Mouse (Mus musculus): Measurements from ENCODE around the gene Fam219a. TPM values are rescaled to one million over a fixed set of nuclear protein-coding genes. Genes with fewer than 3 reads are reported as not detected.
A peak's percentile ranks its signal among the peaks of the same experiment; 100 is the strongest.

The Fam219a gene
- polyA plus RNA-seq, 1 experiment = 1.7 TPM

GRCm38 (mm10) chr4:41609681-41610593 is 40.6 kb upstream of the Fam219a start:
- H3K27me3 ChIP-seq (ENCODE audit: control insufficient read depth, insufficient read depth, insufficient read length) = peaks cover 4% of the 10 kb centered on the region
- TF ChIP-seq MAX (IDR thresholded peaks at IDR 0.05) (no peak), FOSL1 (IDR thresholded peaks at IDR 0.05; ENCODE audit: insufficient read depth, low read length, poor library complexity, severe bottlenecking) (no peak), CEBPB (IDR thresholded peaks at IDR 0.05; ENCODE audit: low read depth) (no peak), MYOD1 (IDR thresholded peaks at IDR 0.05; ENCODE audit: control insufficient read depth, insufficient read length, low read depth) (no peak), CTCF (IDR thresholded peaks at IDR 0.05; ENCODE audit: control insufficient read depth, insufficient read depth, insufficient read length) (no peak), USF1 (IDR thresholded peaks at IDR 0.05; ENCODE audit: low read depth) (no peak), MYOG (IDR thresholded peaks at IDR 0.05; ENCODE audit: control insufficient read depth, extremely low read depth, insufficient read length) (no peak)
- H3K4me3 ChIP-seq (ENCODE audit: insufficient read depth, poor library complexity, severe bottlenecking) = no peak overlapping the region
- H3K79me3 ChIP-seq (ENCODE audit: low read depth) = no peaks in the 10 kb centered on the region
- H3ac ChIP-seq (ENCODE audit: control insufficient read depth, insufficient read length, low read depth) = no peak overlapping the region
- H3K79me2 ChIP-seq (ENCODE audit: control insufficient read depth, insufficient read depth) = no peaks in the 10 kb centered on the region
- no peaks in the 10 kb centered on the region for H3K36me3 ChIP-seq (ENCODE audit: control insufficient read depth, insufficient read depth)

GRCm38 (mm10) chr4:41606784-41607183 is 37.4 kb upstream of the Fam219a start:
- TF ChIP-seq MAX (IDR thresholded peaks at IDR 0.05) (no peak), CEBPB (IDR thresholded peaks at IDR 0.05; ENCODE audit: low read depth) (no peak)
- H3K79me2 ChIP-seq (ENCODE audit: control insufficient read depth, insufficient read depth) = no peaks in the 10 kb centered on the region
- H3ac ChIP-seq (ENCODE audit: control insufficient read depth, insufficient read length, low read depth) = no peak overlapping the region
- H3K36me3 ChIP-seq (ENCODE audit: control insufficient read depth, insufficient read depth) = no peaks in the 10 kb centered on the region
- H3K79me3 ChIP-seq (ENCODE audit: low read depth) = no peaks in the 10 kb centered on the region
- no peak overlapping the region for H3K4me3 ChIP-seq (ENCODE audit: insufficient read depth, poor library complexity, severe bottlenecking)
- H3K27me3 ChIP-seq (ENCODE audit: control insufficient read depth, insufficient read depth, insufficient read length) = peaks cover 27% of the 10 kb centered on the region

- Histone ChIP-seq H3K4me3 (ENCODE audit: insufficient read depth, poor library complexity, severe bottlenecking) (no peak overlapping the region), H3ac (ENCODE audit: control insufficient read depth, insufficient read length, low read depth) (no peak overlapping the region), H3K36me3 (ENCODE audit: control insufficient read depth, insufficient read depth) (no peaks in the 10 kb centered on the region), H3K27me3 (ENCODE audit: control insufficient read depth, insufficient read depth, insufficient read length) (peaks cover 31% of the 10 kb centered on the region), H3K79me2 (ENCODE audit: control insufficient read depth, insufficient read depth) (no peaks in the 10 kb centered on the region), H3K79me3 (ENCODE audit: low read depth) (no peaks in the 10 kb centered on the region)
- TF ChIP-seq MYOG (IDR thresholded peaks at IDR 0.05; ENCODE audit: control insufficient read depth, extremely low read depth, insufficient read length) (no peak), CTCF (IDR thresholded peaks at IDR 0.05; ENCODE audit: control insufficient read depth, insufficient read depth, insufficient read length) (peak; percentile 5)
These were observed 35.4 kb upstream of the Fam219a start for GRCm38 (mm10) chr4:41604476-41605396.

- Histone ChIP-seq H3K79me3 (ENCODE audit: low read depth) (no peaks in the 10 kb centered on the region), H3K27me3 (ENCODE audit: control insufficient read depth, insufficient read depth, insufficient read length) (peaks cover 39% of the 10 kb centered on the region), H3K4me3 (ENCODE audit: insufficient read depth, poor library complexity, severe bottlenecking) (no peak overlapping the region), H3K36me3 (ENCODE audit: control insufficient read depth, insufficient read depth) (no peaks in the 10 kb centered on the region), H3ac (ENCODE audit: control insufficient read depth, insufficient read length, low read depth) (no peak overlapping the region), H3K79me2 (ENCODE audit: control insufficient read depth, insufficient read depth) (no peaks in the 10 kb centered on the region)
- TF ChIP-seq MYOD1 (IDR thresholded peaks at IDR 0.05; ENCODE audit: control insufficient read depth, insufficient read length, low read depth) = no peak
These were observed 33.5 kb upstream of the Fam219a start for GRCm38 (mm10) chr4:41602818-41603217.

GRCm38 (mm10) chr4:41583353-41583752 is 14.0 kb upstream of the Fam219a start:
- no peak overlapping the region for H3ac ChIP-seq (ENCODE audit: control insufficient read depth, insufficient read length, low read depth)
- H3K27me3 ChIP-seq (ENCODE audit: control insufficient read depth, insufficient read depth, insufficient read length) = peaks cover 19% of the 10 kb centered on the region
- H3K79me3 ChIP-seq (ENCODE audit: low read depth) = no peaks in the 10 kb centered on the region
- TF ChIP-seq FOSL1 (IDR thresholded peaks at IDR 0.05; ENCODE audit: insufficient read depth, low read length, poor library complexity, severe bottlenecking) (no peak), MYOG (IDR thresholded peaks at IDR 0.05; ENCODE audit: control insufficient read depth, extremely low read depth, insufficient read length) (no peak), CTCF (IDR thresholded peaks at IDR 0.05; ENCODE audit: control insufficient read depth, insufficient read depth, insufficient read length) (no peak), MAX (IDR thresholded peaks at IDR 0.05) (no peak), USF1 (IDR thresholded peaks at IDR 0.05; ENCODE audit: low read depth) (no peak), MYOD1 (IDR thresholded peaks at IDR 0.05; ENCODE audit: control insufficient read depth, insufficient read length, low read depth) (no peak), CEBPB (IDR thresholded peaks at IDR 0.05; ENCODE audit: low read depth) (no peak)
- no peaks in the 10 kb centered on the region for H3K36me3 ChIP-seq (ENCODE audit: control insufficient read depth, insufficient read depth)
- H3K79me2 ChIP-seq (ENCODE audit: control insufficient read depth, insufficient read depth) = no peaks in the 10 kb centered on the region
- no peak overlapping the region for H3K4me3 ChIP-seq (ENCODE audit: insufficient read depth, poor library complexity, severe bottlenecking)

- Histone ChIP-seq H3K27me3 (ENCODE audit: control insufficient read depth, insufficient read depth, insufficient read length) (peaks cover 11% of the 10 kb centered on the region), H3ac (ENCODE audit: control insufficient read depth, insufficient read length, low read depth) (no peak overlapping the region), H3K36me3 (ENCODE audit: control insufficient read depth, insufficient read depth) (no peaks in the 10 kb centered on the region), H3K4me3 (ENCODE audit: insufficient read depth, poor library complexity, severe bottlenecking) (no peak overlapping the region), H3K79me2 (ENCODE audit: control insufficient read depth, insufficient read depth) (no peaks in the 10 kb centered on the region), H3K79me3 (ENCODE audit: low read depth) (no peaks in the 10 kb centered on the region)
- TF ChIP-seq MYOG (IDR thresholded peaks at IDR 0.05; ENCODE audit: control insufficient read depth, extremely low read depth, insufficient read length) (no peak), CTCF (IDR thresholded peaks at IDR 0.05; ENCODE audit: control insufficient read depth, insufficient read depth, insufficient read length) (no peak), CEBPB (IDR thresholded peaks at IDR 0.05; ENCODE audit: low read depth) (no peak), FOSL1 (IDR thresholded peaks at IDR 0.05; ENCODE audit: insufficient read depth, low read length, poor library complexity, severe bottlenecking) (no peak), MYOD1 (IDR thresholded peaks at IDR 0.05; ENCODE audit: control insufficient read depth, insufficient read length, low read depth) (no peak), MAX (IDR thresholded peaks at IDR 0.05) (no peak), USF1 (IDR thresholded peaks at IDR 0.05; ENCODE audit: low read depth) (no peak)
These were observed 6.6 kb upstream of the Fam219a start for GRCm38 (mm10) chr4:41575914-41576313.

Data from C2C12 (cell line).